Mouse (Mus musculus) activated CD4-positive, CD25-positive, alpha-beta regulatory T cell, adult 9 weeks (primary cell): Measurements from ENCODE around the gene Tmem247. TPM values are rescaled to one million over a fixed set of nuclear protein-coding genes. Genes with fewer than 3 reads are reported as not detected.

Experiments
- polyA plus RNA-seq: library from polyadenylated mRNA; unstranded; fragments of 100-300 nt; shearing (Covaris generic); gene quantifications from one replicate; pipeline ENCODE4 v1.2.1, GENCODE M21; 2017

Gene Tmem247
- not detected for polyA plus RNA-seq

DNA sequence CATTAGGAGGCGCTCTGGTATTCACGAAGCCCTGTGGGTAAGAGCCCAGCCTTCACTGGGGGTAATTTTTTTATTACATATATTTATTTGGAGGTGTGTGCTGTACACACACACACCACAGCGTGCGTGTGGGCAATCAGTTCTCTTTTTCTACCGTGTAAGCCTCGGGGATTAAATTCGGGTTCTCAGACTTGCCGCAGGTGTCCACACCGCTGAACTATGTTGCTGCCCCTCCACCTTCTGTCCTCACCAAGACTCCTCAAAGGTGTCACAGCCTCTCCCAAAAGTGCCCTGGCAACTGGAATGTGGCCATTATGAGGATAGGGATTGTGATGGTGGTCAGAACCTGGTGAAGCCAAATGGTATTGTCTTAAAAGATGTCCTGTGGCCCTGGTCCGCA is at the start of gene Tmem247:
TSS of gene Tmem247 (plus strand) at position 301 of the 400 bp plus-strand sequence.

GRCm38 (mm10) chr17:86947840-86948796 is 31.0 kb downstream of the Tmem247 start, which contains the start of gene Atp6v1e2:
Gene Atp6v1e2 (minus strand): TSS chr17:86947897.

GRCm38 (mm10) chr17:86962894-86963585 is 45.9 kb downstream of the Tmem247 start, which contains the start of gene Rhoq:
Gene Rhoq (plus strand): TSS chr17:86963082.

Other genes starting within 250 kb of the Tmem247 start
- 0.57 TPM for gene Epas1, start 163.6 kb upstream of the Tmem247 start, polyA plus RNA-seq
- not detected for gene Atp6v1e2, start 30.5 kb downstream of the Tmem247 start, polyA plus RNA-seq
- gene Rhoq, start 45.7 kb downstream of the Tmem247 start, polyA plus RNA-seq = 1.9 TPM
- gene Pigf, start 108.1 kb downstream of the Tmem247 start, polyA plus RNA-seq = 27.4 TPM
- gene Cript, start 108.2 kb downstream of the Tmem247 start, polyA plus RNA-seq = 133 TPM
- gene Socs5, start 190.3 kb downstream of the Tmem247 start, polyA plus RNA-seq = 4.5 TPM